Mouse (Mus musculus): ENCODE data around the gene Ube2q2. TPM values are rescaled to one million over a fixed set of nuclear protein-coding genes. Genes with fewer than 3 reads are reported as not detected.
"Not testable (repeated sequence)": the region's sequence is repeated elsewhere in the genome, so short reads cannot be mapped to it uniquely, and the experiment has no call there.

Ube2q2 gene
- 10.5 and 12.6 TPM in 2 replicates for total RNA-seq (2015; ENCODE audit: low replicate concordance)
- total RNA-seq (2017; ENCODE audit: low replicate concordance), result 5.6 and 13.5 TPM in 2 replicates

GRCm38 (mm10) chr9:55148854-55149498, at the start of gene Ube2q2:
TSS of gene Ube2q2 (plus strand) at chr9:55148854.
- peak; percentile 66 for ATAC-seq (replicated peaks; ENCODE audit: low FRiP score, poor library complexity, severe bottlenecking)

DNA sequence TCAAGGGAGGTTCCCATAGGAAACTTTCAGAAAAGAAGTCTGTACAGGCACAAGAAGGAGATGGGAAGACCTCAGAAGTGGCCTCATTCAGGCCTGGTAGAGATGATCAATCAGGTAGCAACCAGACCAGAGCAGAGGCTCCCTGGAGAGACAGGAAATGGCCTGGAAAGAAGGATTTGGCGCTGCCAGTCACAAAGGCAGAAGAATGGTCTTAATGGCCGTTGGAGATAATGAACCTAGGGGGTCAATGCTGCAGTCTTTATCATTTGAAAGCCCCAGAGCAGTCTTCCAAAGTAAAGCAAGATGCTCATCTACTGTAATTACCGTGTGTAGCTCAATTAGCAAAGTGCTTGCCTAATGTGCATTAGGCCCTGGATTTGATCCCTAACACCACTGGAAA, 47.5 kb upstream of the Ube2q2 start:
- no peak for ATAC-seq (replicated peaks; ENCODE audit: low FRiP score, poor library complexity, severe bottlenecking)

DNA sequence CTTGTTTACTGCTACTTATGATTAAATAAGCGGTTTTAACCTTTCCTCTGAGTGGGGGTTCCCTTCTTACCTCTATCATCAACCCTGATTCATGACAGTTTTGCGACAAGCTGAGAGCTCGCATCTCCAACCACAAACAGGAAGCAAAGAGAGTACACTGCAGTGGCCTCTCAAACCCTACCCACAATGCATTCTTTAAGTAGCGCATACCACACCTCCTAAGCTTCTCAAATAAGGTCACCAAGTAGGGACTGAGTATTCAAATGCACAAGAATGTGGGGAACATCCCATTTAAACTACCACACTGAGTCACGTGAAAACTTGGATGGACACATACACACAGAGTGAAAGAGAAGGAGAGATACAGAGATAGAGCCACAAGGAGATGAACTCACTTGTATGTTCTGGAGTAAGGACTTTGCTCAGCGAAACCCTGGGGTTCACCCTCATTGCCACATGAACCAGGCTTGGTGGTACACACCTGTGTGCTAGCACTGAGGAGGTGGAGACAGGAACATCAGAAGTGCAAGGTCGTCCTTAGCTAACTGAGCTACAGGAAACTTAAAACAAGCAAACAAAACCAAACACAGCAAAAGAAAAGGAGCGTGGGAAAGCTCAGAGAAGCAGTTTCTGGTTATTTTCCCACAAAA, 46.3 kb upstream of the Ube2q2 start:
- no peak for ATAC-seq (replicated peaks; ENCODE audit: low FRiP score, poor library complexity, severe bottlenecking)

DNA sequence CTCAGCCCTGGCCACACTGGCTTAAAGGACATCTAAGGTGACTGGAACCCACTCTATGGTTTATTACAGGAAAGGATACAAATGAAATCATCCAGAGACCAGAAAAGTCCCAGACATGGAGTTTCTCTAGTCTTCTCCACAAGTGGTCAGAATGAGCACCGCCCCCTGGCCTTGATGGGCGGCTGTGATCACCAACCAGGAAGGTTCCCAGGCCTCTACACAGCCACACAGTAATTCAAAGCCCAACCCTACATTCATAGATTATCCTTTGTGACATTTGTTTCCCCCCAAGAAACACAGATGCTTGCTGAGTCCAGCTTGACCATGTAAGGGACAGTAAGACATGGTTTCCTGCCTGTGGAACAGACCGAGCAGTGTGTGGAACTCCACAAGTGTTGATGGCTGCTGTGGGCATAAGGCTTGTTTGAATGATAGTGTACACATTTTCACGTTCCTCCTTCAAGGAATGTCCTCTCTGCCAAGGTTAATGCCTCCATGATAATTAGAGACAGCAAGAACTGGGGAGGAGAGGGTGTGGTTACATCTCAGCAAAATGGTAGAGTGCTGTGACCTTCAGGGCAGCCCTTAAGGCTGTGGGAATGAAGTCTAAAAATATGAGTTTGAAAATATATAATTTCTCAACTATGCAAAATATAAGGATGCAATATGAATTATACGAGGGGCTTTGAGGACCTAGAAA, 45.6 kb upstream of the Ube2q2 start:
- ATAC-seq (replicated peaks; ENCODE audit: low FRiP score, poor library complexity, severe bottlenecking), result no peak

DNA sequence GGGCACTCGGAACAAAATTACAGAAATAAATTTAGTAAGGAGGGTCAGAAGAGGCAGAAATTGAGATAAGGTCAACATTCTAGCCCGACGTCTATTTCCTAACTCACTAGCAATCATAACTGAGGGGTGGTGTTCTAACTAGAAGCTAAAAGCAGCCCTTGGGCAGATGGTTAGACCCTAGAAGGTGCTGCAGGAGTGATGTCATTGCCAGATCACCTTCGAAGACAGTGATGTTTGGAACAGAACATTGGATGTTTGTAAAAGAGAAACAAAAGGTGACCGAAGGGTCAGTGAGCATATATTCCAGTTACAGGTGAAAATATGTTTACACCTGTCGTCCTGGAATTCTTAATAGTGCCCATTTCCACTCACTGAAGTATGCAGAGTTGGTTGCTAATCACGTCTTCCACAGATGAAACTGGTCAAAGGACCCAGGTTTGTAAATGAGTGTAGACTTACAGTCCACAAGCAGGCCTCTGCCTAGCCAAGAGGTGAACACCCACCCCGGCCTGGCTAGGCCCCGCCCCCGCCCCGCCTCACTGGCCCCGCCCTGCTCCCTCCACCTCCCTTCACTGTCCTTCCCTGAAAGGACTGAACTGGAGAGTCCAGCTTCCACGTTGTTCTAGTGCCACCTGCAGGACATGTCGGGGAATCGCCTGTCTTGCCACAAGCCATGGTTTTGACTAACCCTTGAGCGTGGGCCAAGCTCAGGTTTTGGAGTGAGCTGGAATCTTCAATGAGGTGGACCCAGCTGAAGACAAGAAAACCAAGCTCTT, 38.4 kb upstream of the Ube2q2 start:
- peak; percentile 83 for ATAC-seq (replicated peaks; ENCODE audit: low FRiP score, poor library complexity, severe bottlenecking)

GRCm38 (mm10) chr9:55110835-55111217, 37.8 kb upstream of the Ube2q2 start:
- not testable (repeated sequence) for ATAC-seq (replicated peaks; ENCODE audit: low FRiP score, poor library complexity, severe bottlenecking)

DNA sequence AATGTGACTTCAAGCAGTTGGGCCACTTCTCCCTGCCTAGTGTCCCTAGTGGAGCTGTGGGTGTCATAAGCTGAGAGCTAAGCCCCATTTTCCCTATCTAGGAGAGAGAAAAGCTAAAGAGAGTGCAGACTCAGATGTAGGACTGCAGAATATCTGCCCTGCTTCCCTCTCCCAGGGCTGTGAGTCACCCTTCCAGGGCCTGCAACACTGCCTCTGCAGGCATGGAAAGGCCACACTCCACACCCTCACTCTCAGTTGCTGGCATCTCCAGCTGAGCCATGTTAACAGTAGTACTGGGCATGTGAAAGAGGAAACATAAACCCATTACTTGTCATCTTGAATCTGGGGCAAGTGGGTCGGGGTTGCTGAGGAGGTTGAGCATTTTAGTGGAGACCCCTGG, 33.9 kb upstream of the Ube2q2 start:
- ATAC-seq (replicated peaks; ENCODE audit: low FRiP score, poor library complexity, severe bottlenecking), result no peak

GRCm38 (mm10) chr9:55117293-55118055, 31.2 kb upstream of the Ube2q2 start:
- ATAC-seq (replicated peaks; ENCODE audit: low FRiP score, poor library complexity, severe bottlenecking), result no peak

DNA sequence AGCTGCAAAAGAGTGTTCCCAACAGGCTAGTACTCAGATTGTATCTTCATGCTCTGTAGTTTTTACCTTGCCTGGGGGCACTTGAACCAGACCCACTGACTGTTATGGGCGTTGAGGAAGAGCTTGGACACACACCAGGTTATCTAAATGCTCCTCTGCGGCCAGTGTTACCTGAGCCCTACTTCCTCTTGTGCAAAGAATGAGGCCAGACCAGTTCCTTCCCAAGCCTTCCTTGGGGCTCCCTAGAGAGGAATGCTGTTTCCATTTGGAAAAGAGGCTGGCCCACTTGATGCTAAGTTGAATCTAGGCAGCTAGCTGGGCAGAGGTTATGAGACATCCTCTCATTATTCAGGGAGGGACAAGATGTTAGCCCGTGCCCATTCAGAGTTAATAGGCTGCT, 26.1 kb upstream of the Ube2q2 start:
- no peak for ATAC-seq (replicated peaks; ENCODE audit: low FRiP score, poor library complexity, severe bottlenecking)

DNA sequence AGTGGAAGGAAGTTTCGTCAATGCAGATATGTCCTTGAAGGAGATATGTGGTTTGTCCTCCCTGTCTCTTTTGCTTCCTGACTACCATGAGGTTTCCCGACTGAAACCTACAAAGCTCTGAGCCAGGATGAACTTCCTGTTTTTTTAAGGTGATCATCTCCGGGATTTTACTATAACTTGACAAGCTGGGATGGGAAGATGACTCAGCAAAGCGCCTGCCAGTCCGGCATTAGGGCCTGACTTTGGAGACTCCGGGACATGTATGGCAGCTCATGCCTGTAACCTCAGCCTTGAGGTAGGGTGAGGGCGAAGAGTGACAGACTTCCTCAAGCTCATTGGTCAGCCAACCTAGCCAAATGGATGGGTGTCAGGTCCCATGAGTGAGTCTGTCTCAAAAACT, 22.9 kb upstream of the Ube2q2 start:
- no peak for ATAC-seq (replicated peaks; ENCODE audit: low FRiP score, poor library complexity, severe bottlenecking)

DNA sequence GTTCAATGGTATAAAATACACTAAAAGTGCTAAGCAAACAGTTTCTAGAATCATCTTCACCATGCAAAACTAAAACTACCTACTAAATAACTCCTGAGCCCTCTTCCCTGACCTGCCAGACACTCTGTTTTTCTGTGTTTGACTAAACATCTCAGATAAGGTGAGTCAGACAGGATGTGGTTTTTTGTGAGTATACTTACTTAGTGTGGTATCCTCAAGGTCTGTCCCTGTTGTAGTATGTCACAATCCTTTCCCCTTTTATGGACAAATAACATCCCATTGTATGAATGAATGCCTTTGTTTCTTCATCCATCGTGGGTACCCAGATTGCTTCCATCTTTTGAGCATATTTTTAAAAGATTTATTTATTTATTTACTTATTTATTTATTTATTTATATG, 22.4 kb upstream of the Ube2q2 start:
- no peak for ATAC-seq (replicated peaks; ENCODE audit: low FRiP score, poor library complexity, severe bottlenecking)

DNA sequence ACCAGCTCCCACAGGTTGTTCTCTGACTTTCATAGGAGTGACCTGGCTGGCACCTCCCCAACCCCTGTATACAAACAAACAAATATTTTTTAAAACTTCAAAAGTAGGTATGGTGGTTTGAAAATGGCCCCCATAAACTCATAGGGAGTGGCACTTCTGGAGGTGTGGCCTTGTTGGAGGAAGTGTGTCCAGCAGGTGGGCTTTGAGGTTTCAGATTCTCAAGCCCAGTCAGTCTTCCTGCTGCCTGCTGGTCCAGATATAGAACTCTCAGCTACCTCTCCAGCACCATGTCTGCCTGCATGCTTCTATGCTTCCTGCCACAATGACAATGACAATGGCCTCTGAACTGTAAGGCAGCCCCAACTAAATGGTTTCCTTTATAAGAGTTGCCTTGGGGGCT, 16.8 kb upstream of the Ube2q2 start:
- no peak for ATAC-seq (replicated peaks; ENCODE audit: low FRiP score, poor library complexity, severe bottlenecking)

- ATAC-seq (replicated peaks; ENCODE audit: low FRiP score, poor library complexity, severe bottlenecking), result no peak
Observed at GRCm38 (mm10) chr9:55136576-55136975, 12.1 kb upstream of the Ube2q2 start.

- ATAC-seq (replicated peaks; ENCODE audit: low FRiP score, poor library complexity, severe bottlenecking), result no peak
Observed at GRCm38 (mm10) chr9:55137112-55137511, 11.5 kb upstream of the Ube2q2 start.

- no peak for ATAC-seq (replicated peaks; ENCODE audit: low FRiP score, poor library complexity, severe bottlenecking)
Observed at GRCm38 (mm10) chr9:55139958-55140357, 8.7 kb upstream of the Ube2q2 start.

DNA sequence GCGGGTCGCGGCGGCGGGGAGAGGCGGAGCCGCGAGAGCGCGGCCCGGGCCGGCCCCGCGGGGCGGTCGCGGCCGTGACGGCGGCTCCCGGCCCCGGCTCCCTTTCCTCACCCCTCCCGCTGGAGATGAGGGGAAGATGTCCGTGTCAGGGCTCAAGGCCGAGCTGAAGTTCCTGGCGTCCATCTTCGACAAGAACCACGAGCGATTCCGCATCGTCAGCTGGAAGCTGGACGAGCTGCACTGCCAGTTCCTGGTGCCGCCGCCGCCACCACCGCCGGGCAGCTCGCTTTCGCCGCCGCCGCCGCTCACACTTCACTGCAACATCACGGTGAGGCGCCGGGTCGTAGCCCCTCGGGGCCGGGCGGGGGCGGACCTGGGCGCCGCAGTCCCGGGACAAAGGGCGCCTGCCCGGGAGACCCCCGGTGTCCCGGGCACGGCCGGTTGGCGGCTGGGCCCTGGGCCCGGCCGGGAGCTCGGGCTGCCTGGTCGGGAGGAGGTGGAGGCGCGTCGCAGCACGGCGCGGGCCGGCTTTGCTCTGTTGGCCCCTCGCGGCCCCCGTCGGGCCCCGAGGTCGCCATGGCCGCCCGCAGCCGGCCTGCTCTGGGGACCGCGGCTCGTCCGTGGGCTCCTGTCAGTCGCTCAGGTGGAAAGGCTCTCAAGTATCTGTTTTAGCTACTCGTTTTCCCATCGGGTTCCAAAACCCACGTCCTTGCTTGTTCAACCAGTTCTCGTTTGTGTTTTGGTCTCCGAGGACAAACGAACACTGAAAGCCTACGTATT, 1.0 kb downstream of the Ube2q2 start:
- peak; percentile 56 for ATAC-seq (replicated peaks; ENCODE audit: low FRiP score, poor library complexity, severe bottlenecking)

DNA sequence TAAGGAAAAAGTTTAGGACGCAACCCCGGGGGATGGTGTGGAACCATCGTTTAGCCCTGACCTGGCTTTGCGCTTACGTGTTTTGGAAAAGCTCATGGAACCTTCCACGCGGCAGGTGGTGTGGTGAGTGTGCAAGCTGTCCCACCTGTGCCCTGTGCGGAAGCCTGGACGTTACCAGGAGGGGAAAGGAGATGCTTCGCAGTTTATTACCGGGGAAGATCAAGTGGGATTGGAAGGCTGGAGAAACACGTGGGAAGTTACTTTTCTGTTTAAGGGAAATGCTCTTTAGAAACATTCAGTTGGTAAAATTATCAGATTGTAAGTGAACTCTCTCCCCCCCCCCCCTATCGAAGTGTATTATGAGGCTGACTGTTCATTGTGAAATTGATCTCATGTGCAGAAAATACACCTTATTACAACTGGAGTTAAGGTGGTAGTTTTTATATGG, 1.6 kb downstream of the Ube2q2 start:
- peak; percentile 54; the same call in 1 of the 2 replicates for ATAC-seq (replicated peaks; ENCODE audit: low FRiP score, poor library complexity, severe bottlenecking)

DNA sequence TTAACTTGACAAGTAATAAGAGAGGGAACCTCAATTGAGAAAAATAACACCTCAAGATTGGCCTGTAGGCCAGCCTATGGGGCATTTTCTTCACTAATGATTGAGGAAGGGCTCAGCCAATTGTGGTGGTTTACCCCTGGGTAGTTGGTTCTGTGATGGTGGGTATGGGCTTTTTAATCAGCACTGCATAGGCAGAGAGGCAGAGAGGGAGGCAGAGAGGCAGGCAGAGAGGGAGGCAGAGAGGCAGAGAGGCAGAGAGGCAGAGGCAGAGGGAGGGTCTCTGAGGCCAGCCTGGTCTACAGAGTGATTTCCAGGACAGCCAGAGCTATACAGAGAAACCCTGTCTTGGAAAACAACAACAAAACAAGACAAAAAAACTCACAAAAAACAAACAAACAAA, 2.4 kb downstream of the Ube2q2 start:
- ATAC-seq (replicated peaks; ENCODE audit: low FRiP score, poor library complexity, severe bottlenecking), result no peak

DNA sequence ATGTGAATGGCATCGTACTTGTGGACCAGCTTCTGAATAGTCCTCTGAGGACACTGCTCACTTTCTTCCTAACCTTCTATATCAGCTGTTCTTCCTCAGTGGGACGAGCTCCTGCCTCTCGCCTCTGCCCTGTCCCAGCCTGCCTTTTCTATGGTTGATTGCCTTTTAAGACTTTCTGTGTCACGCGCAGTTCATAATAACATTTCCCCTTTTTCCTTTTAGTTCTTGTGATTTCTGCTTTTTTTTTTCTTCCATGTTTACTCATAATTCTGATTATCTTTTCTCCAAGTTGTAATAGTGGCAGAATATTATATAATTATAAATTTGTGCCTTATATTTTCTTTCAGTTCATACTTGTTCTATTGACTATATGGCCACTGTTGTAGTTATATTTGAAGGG, 4.3 kb downstream of the Ube2q2 start:
- no peak for ATAC-seq (replicated peaks; ENCODE audit: low FRiP score, poor library complexity, severe bottlenecking)
